Mouse (Mus musculus) gastrocnemius, postnatal 14 days (tissue): ENCODE data around the gene Dusp27. TPM values are rescaled to one million over a fixed set of nuclear protein-coding genes. Genes with fewer than 3 reads are reported as not detected.
A peak's percentile ranks its signal among the peaks of the same experiment; 100 is the strongest.

Experiments
- DNase-seq: peaks from one replicate; pipeline ENCODE4 v3.0.0; 2021; ENCODE audit warnings: mixed read lengths
- intact Hi-C: fragments of 180-260 bp; cut with DNase I; formaldehyde crosslinking; loops from one replicate; pipeline ENCODE4 v1.15.1; 2025; ENCODE audit warnings: low total_unique reads
- long read RNA-seq, 2 experiments: library from polyadenylated mRNA; stranded (forward); transcript quantifications; one replicate each; pipeline ENCODE4 v2.0.0; 2021
- total RNA-seq, 2 experiments: library from RNA; stranded (reverse); gene quantifications; 2 replicates each; pipeline ENCODE4 v1.2.3; 2021

The Dusp27 gene
- total RNA-seq = 100 to 1,000 TPM in 1 of 2 experiments, 10 to 100 TPM in 1; 92.2 to 121 TPM
- long read RNA-seq, experiment 1, full-length matches to known transcripts = 128 of 156 reads
- long read RNA-seq, experiment 1, partial matches to known transcripts = 4 of 156 reads
- long read RNA-seq, experiment 1, other reads (novel, unspliced or antisense) = 24 of 156 reads
- long read RNA-seq, experiment 2, full-length matches to known transcripts = 199 of 231 reads
- long read RNA-seq, experiment 2, partial matches to known transcripts = 11 of 231 reads
- long read RNA-seq, experiment 2, other reads (novel, unspliced or antisense) = 21 of 231 reads

GRCm38 (mm10) chr1:166127719-166128118 is at the start of gene Dusp27:
Dusp27 (minus strand) TSS chr1:166127922.
- peak; percentile 19 for DNase-seq
- intact Hi-C loops = no loop called here

GRCm38 (mm10) chr1:166173621-166174020 is 45.9 kb upstream of the Dusp27 start:
- intact Hi-C loops = no loop called here
- DNase-seq = no peak

- no peak for DNase-seq
- intact Hi-C loops = no loop called here
Observed at GRCm38 (mm10) chr1:166172992-166173391, 45.3 kb upstream of the Dusp27 start.

- intact Hi-C loops = no loop called here
- no peak for DNase-seq
Observed at GRCm38 (mm10) chr1:166170852-166171251, 43.1 kb upstream of the Dusp27 start.

GRCm38 (mm10) chr1:166169713-166170112 is 42.0 kb upstream of the Dusp27 start:
- DNase-seq = no peak
- intact Hi-C loops = no loop called here

- intact Hi-C loops = no loop called here
- DNase-seq = no peak
Observed at GRCm38 (mm10) chr1:166168017-166168416, 40.3 kb upstream of the Dusp27 start.

- no peak for DNase-seq
- intact Hi-C loops = no loop called here
Observed at GRCm38 (mm10) chr1:166167405-166167804, 39.7 kb upstream of the Dusp27 start.

GRCm38 (mm10) chr1:166165159-166165558 is 37.4 kb upstream of the Dusp27 start:
- intact Hi-C loops = no loop called here
- DNase-seq = no peak

- no peak for DNase-seq
- intact Hi-C loops = loop anchor here (5.0 kb wide), 2 partner anchors 88 to 198 kb away; partner anchors contain the start of gene Ildr2
Observed at GRCm38 (mm10) chr1:166164580-166164979, 36.9 kb upstream of the Dusp27 start.

- peak; percentile 68 for DNase-seq
- intact Hi-C loops = loop anchor here (5.0 kb wide), 2 partner anchors 91 to 201 kb away; partner anchors contain the start of gene Ildr2
Observed at GRCm38 (mm10) chr1:166160569-166161445, 33.1 kb upstream of the Dusp27 start.

- intact Hi-C loops = loop anchor here (5.0 kb wide), 2 partner anchors 92 to 202 kb away; partner anchors contain the start of gene Ildr2
- DNase-seq = no peak
Observed at GRCm38 (mm10) chr1:166160111-166160510, 32.4 kb upstream of the Dusp27 start.

- DNase-seq = no peak
- intact Hi-C loops = loop anchor here (2.0 kb wide), 1 partner anchor 160 kb away; no protein-coding TSS in a partner anchor
Observed at GRCm38 (mm10) chr1:166158664-166159063, 30.9 kb upstream of the Dusp27 start.

GRCm38 (mm10) chr1:166157712-166158111 is 30.0 kb upstream of the Dusp27 start:
- intact Hi-C loops = loop anchor here (2.0 kb wide), 1 partner anchor 161 kb away; no protein-coding TSS in a partner anchor
- no peak for DNase-seq

GRCm38 (mm10) chr1:166155113-166155494 is 27.4 kb upstream of the Dusp27 start:
- DNase-seq = no peak

GRCm38 (mm10) chr1:166154162-166155112 is 26.7 kb upstream of the Dusp27 start:
- intact Hi-C loops = loop anchor here (2.0 to 5.0 kb wide), 3 partner anchors 152 to 376 kb away; partner anchors contain the start of gene Pou2f1
- peak; percentile 71 for DNase-seq

More at GRCm38 (mm10) chr1:166155113-166155494, 27.4 kb upstream of the Dusp27 start:
- intact Hi-C loops = loop anchor here (2.0 kb wide), 2 partner anchors 152 to 376 kb away; partner anchors contain the start of gene Pou2f1

GRCm38 (mm10) chr1:166153351-166154120 is 25.8 kb upstream of the Dusp27 start:
- intact Hi-C loops = loop anchor here (2.0 to 5.0 kb wide), 3 partner anchors 151 to 375 kb away; partner anchors contain the start of gene Pou2f1
- peak; percentile 85 for DNase-seq

- DNase-seq = no peak
- intact Hi-C loops = loop anchor here (5.0 kb wide), 1 partner anchor 295 kb away; no protein-coding TSS in a partner anchor
Observed at GRCm38 (mm10) chr1:166152034-166152433, 24.3 kb upstream of the Dusp27 start.

- intact Hi-C loops = loop anchor here (5.0 kb wide), 1 partner anchor 294 kb away; no protein-coding TSS in a partner anchor
- DNase-seq = no peak
Observed at GRCm38 (mm10) chr1:166151341-166151740, 23.6 kb upstream of the Dusp27 start.
